Mouse (Mus musculus): ENCODE measurements around the gene Irf9.
A peak's percentile ranks its signal among the peaks of the same experiment; 100 is the strongest.

GRCm38 (mm10) chr14:55578668-55579269, 24.6 kb upstream of the Irf9 start:
- TF ChIP-seq JUND (IDR thresholded peaks at IDR 0.05; ENCODE audit: low read depth, low read length) (no peak), TCF12 (IDR thresholded peaks at IDR 0.05; ENCODE audit: low read depth, low read length) (peak; percentile 21; the same call in 1 of the 2 replicates)

All from MEL (cell line).